Mouse (Mus musculus): Measurements from ENCODE around the gene Olfr1368. TPM values are rescaled to one million over a fixed set of nuclear protein-coding genes. Genes with fewer than 3 reads are reported as not detected.

Gene Olfr1368
- total RNA-seq, 2 experiments from 2014 or later = not detected

GRCm38 (mm10) chr13:21109759-21110158 is 35.9 kb downstream of the Olfr1368 start:
- DNase-seq (ENCODE audit: low spot score in 2 of 2) = no peak
- intact Hi-C loops (cut with DNase I) = no loop called here

Other genes starting within 250 kb of the Olfr1368 start
- not detected for gene Olfr1370, start 70.9 kb downstream of the Olfr1368 start, total RNA-seq (2021)
- gene Olfr1369-ps1, start 34.4 kb downstream of the Olfr1368 start, total RNA-seq (2021) = not detected
- not detected for gene Olfr263, start 16.2 kb downstream of the Olfr1368 start, total RNA-seq (2021)
- 10 to 100 TPM; 34.3 to 41.2 TPM for gene Trim27, start 33.6 kb upstream of the Olfr1368 start, total RNA-seq (2021)
- not detected for gene Gpx5, start 146.9 kb upstream of the Olfr1368 start, total RNA-seq (2021)
- gene Gpx6, start 166.3 kb upstream of the Olfr1368 start, total RNA-seq (2021) = not detected
- not detected for gene Olfr1367, start 201.0 kb upstream of the Olfr1368 start, total RNA-seq (2021)
- gene Zscan12, start 217.0 kb upstream of the Olfr1368 start, total RNA-seq (2021) = 1 to 10 TPM; 7.5 to 7.9 TPM

Measured in left cerebral cortex, postnatal 25 days (tissue).